Mouse (Mus musculus): ENCODE measurements around the gene Rfng. TPM values are rescaled to one million over a fixed set of nuclear protein-coding genes. Genes with fewer than 3 reads are reported as not detected.
"Not testable (repeated sequence)": the region's sequence is repeated elsewhere in the genome, so short reads cannot be mapped to it uniquely, and the experiment has no call there.

Rfng gene
- polyA plus RNA-seq, 1 experiment = 19.7 TPM

- Histone ChIP-seq H3K27me3 (ENCODE audit: control insufficient read depth, insufficient read depth, insufficient read length) (no peaks in the 10 kb centered on the region), H3K4me2 (ENCODE audit: low read depth) (peak overlapping the region; percentile 31), H3ac (ENCODE audit: control insufficient read depth, insufficient read length) (no peak overlapping the region), H3K79me2 (ENCODE audit: control insufficient read depth, insufficient read depth) (no peaks in the 10 kb centered on the region), H3K36me3 (ENCODE audit: control insufficient read depth, insufficient read depth) (no peaks in the 10 kb centered on the region), H3K4me3 (no peak overlapping the region)
- peak; percentile 55 for TF ChIP-seq SRF (IDR thresholded peaks at IDR 0.05; ENCODE audit: control insufficient read depth, insufficient read length, low read depth)
- peak in 1 of 3 experiments; percentile 35 for TF ChIP-seq MYOD1 (IDR thresholded peaks at IDR 0.05; ENCODE audit: control insufficient read depth in 1 of 3, insufficient read length in 2 of 3, low read depth in 2 of 3)
- no peak for TF ChIP-seq USF1 (IDR thresholded peaks at IDR 0.05; ENCODE audit: low read depth)
- peak in 2 of 3 experiments; percentile 21 to 40 for TF ChIP-seq MYOG (IDR thresholded peaks at IDR 0.05; ENCODE audit: control insufficient read depth in 1 of 3, insufficient read depth in 1 of 3, insufficient read length in 2 of 3, low read depth in 2 of 3)
- no peak for TF ChIP-seq CEBPB (IDR thresholded peaks at IDR 0.05; ENCODE audit: insufficient read depth, poor library complexity, severe bottlenecking)
- TF ChIP-seq MAX (IDR thresholded peaks at IDR 0.05; ENCODE audit: low read depth) = peak; percentile 35
Observed at GRCm38 (mm10) chr11:120775774-120776469, 8.1 kb downstream of the Rfng start.

- no peaks in the 10 kb centered on the region for H3K36me3 ChIP-seq (ENCODE audit: control insufficient read depth, insufficient read depth)
- no peak overlapping the region for H3K4me3 ChIP-seq
- TF ChIP-seq POLR2AphosphoS2 (IDR thresholded peaks at IDR 0.05; ENCODE audit: insufficient read length, low read depth) = no peak
- TF ChIP-seq E2F4 (IDR thresholded peaks at IDR 0.05; ENCODE audit: insufficient read depth) = no peak
- no peak for TF ChIP-seq MYOD1 (IDR thresholded peaks at IDR 0.05; ENCODE audit: control insufficient read depth in 1 of 3, insufficient read length in 2 of 3, low read depth in 2 of 3)
- H3K27me3 ChIP-seq (ENCODE audit: control insufficient read depth, insufficient read depth, insufficient read length) = no peaks in the 10 kb centered on the region
- H3ac ChIP-seq (ENCODE audit: control insufficient read depth, insufficient read length) = no peak overlapping the region
- no peaks in the 10 kb centered on the region for H3K79me2 ChIP-seq (ENCODE audit: control insufficient read depth, insufficient read depth)
- H3K4me2 ChIP-seq (ENCODE audit: low read depth) = no peak overlapping the region
Observed at GRCm38 (mm10) chr11:120773463-120774190, 10.4 kb downstream of the Rfng start.

- H3K4me2 ChIP-seq (ENCODE audit: low read depth) = no peak overlapping the region
- H3K27me3 ChIP-seq (ENCODE audit: control insufficient read depth, insufficient read depth, insufficient read length) = no peaks in the 10 kb centered on the region
- H3K4me3 ChIP-seq = no peak overlapping the region
- TF ChIP-seq MYOG (IDR thresholded peaks at IDR 0.05; ENCODE audit: control insufficient read depth in 1 of 3, insufficient read depth in 1 of 3, insufficient read length in 2 of 3, low read depth in 2 of 3) (no peak), MAX (IDR thresholded peaks at IDR 0.05; ENCODE audit: low read depth) (no peak), USF1 (IDR thresholded peaks at IDR 0.05; ENCODE audit: low read depth) (no peak), POLR2A (IDR thresholded peaks at IDR 0.05; ENCODE audit: insufficient read length, low read depth) (no peak), SRF (IDR thresholded peaks at IDR 0.05; ENCODE audit: control insufficient read depth, insufficient read length, low read depth) (no peak), MYOD1 (IDR thresholded peaks at IDR 0.05; ENCODE audit: control insufficient read depth in 1 of 3, insufficient read length in 2 of 3, low read depth in 2 of 3) (no peak), REST (IDR thresholded peaks at IDR 0.05; ENCODE audit: insufficient read depth, insufficient read length) (no peak), E2F4 (IDR thresholded peaks at IDR 0.05; ENCODE audit: insufficient read depth) (no peak), POLR2AphosphoS2 (IDR thresholded peaks at IDR 0.05; ENCODE audit: insufficient read length, low read depth) (no peak), TCF3 (IDR thresholded peaks at IDR 0.05; ENCODE audit: insufficient read length, low read depth) (no peak), CEBPB (IDR thresholded peaks at IDR 0.05; ENCODE audit: insufficient read depth, poor library complexity, severe bottlenecking) (no peak), TCF12 (IDR thresholded peaks at IDR 0.05; ENCODE audit: insufficient read depth, poor library complexity, severe bottlenecking) (no peak)
- H3ac ChIP-seq (ENCODE audit: control insufficient read depth, insufficient read length) = no peak overlapping the region
- H3K36me3 ChIP-seq (ENCODE audit: control insufficient read depth, insufficient read depth) = no peaks in the 10 kb centered on the region
- no peaks in the 10 kb centered on the region for H3K79me2 ChIP-seq (ENCODE audit: control insufficient read depth, insufficient read depth)
Observed at GRCm38 (mm10) chr11:120772749-120773148, 11.3 kb downstream of the Rfng start.

GRCm38 (mm10) chr11:120768206-120768605 lies 15.8 kb downstream of the Rfng start:
- Histone ChIP-seq H3K36me3 (ENCODE audit: control insufficient read depth, insufficient read depth) (no peaks in the 10 kb centered on the region), H3K79me2 (ENCODE audit: control insufficient read depth, insufficient read depth) (no peaks in the 10 kb centered on the region), H3K4me3 (no peak overlapping the region), H3K27me3 (ENCODE audit: control insufficient read depth, insufficient read depth, insufficient read length) (no peaks in the 10 kb centered on the region), H3K4me2 (ENCODE audit: low read depth) (no peak overlapping the region), H3ac (ENCODE audit: control insufficient read depth, insufficient read length) (no peak overlapping the region)
- TF ChIP-seq REST (IDR thresholded peaks at IDR 0.05; ENCODE audit: insufficient read depth, insufficient read length) (no peak), MYOG (IDR thresholded peaks at IDR 0.05; ENCODE audit: control insufficient read depth in 1 of 3, insufficient read depth in 1 of 3, insufficient read length in 2 of 3, low read depth in 2 of 3) (no peak), TCF12 (IDR thresholded peaks at IDR 0.05; ENCODE audit: insufficient read depth, poor library complexity, severe bottlenecking) (no peak), CEBPB (IDR thresholded peaks at IDR 0.05; ENCODE audit: insufficient read depth, poor library complexity, severe bottlenecking) (no peak), POLR2AphosphoS2 (IDR thresholded peaks at IDR 0.05; ENCODE audit: insufficient read length, low read depth) (no peak), MYOD1 (IDR thresholded peaks at IDR 0.05; ENCODE audit: control insufficient read depth in 1 of 3, insufficient read length in 2 of 3, low read depth in 2 of 3) (no peak), POLR2A (IDR thresholded peaks at IDR 0.05; ENCODE audit: insufficient read length, low read depth) (no peak), SRF (IDR thresholded peaks at IDR 0.05; ENCODE audit: control insufficient read depth, insufficient read length, low read depth) (no peak), E2F4 (IDR thresholded peaks at IDR 0.05; ENCODE audit: insufficient read depth) (no peak), MAX (IDR thresholded peaks at IDR 0.05; ENCODE audit: low read depth) (no peak)

GRCm38 (mm10) chr11:120767023-120767422 lies 17.0 kb downstream of the Rfng start:
- H3K79me2 ChIP-seq (ENCODE audit: control insufficient read depth, insufficient read depth); H3K4me2 ChIP-seq (ENCODE audit: low read depth); H3ac ChIP-seq (ENCODE audit: control insufficient read depth, insufficient read length); H3K4me3 ChIP-seq; H3K27me3 ChIP-seq (ENCODE audit: control insufficient read depth, insufficient read depth, insufficient read length); H3K36me3 ChIP-seq (ENCODE audit: control insufficient read depth, insufficient read depth): not testable (repeated sequence)

Measured in myocyte (in vitro differentiated cells).